Mouse (Mus musculus) 416B (cell line): ENCODE measurements around the gene Duoxa2.
"Not testable (repeated sequence)": the region's sequence is repeated elsewhere in the genome, so short reads cannot be mapped to it uniquely, and the experiment has no call there.

ENCODE experiments used
- DNase-seq: peaks from one replicate; pipeline ENCODE4 v3.0.0; 2011; ENCODE audit warnings: low read depth

The Duoxa2 gene

DNA sequence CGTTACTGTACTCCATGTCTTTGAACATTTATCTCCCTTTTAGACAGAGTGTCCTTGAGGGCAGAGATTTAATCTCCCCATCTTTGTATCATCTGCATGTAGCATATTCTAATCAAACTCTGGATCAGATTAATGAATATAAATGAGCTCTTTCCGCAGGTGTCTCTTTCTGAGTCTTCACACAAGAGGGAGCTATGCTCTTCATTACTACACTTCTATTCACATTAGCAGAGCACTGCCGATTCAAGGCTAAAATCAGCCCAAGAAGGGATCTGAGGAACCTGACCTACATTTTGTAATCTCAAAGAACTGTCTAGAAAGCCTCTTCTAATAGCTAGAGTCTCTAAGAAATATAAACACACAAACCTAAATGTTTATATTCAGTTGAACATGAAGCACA lies 10.9 kb downstream of the Duoxa2 start:
- peak; percentile 38 for DNase-seq

DNA sequence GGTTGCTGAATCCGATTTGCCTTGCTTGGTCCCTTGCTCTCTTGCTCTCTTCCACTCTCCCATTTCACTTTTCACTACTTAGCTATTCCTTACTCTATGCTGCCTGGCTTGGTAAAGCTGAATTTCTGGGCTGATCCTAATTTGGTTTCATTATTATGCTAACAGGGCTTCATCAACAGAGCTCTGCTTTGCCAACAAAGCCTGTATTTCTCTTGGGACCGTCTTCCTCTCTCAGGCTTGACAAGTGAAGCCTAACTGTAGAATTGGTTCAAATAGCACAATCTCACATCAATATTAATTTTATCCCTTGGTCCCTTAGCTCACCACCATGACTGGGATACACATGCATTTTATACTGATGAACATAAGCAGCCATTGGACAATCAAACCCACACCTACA lies 12.9 kb downstream of the Duoxa2 start:
- DNase-seq: no peak

DNA sequence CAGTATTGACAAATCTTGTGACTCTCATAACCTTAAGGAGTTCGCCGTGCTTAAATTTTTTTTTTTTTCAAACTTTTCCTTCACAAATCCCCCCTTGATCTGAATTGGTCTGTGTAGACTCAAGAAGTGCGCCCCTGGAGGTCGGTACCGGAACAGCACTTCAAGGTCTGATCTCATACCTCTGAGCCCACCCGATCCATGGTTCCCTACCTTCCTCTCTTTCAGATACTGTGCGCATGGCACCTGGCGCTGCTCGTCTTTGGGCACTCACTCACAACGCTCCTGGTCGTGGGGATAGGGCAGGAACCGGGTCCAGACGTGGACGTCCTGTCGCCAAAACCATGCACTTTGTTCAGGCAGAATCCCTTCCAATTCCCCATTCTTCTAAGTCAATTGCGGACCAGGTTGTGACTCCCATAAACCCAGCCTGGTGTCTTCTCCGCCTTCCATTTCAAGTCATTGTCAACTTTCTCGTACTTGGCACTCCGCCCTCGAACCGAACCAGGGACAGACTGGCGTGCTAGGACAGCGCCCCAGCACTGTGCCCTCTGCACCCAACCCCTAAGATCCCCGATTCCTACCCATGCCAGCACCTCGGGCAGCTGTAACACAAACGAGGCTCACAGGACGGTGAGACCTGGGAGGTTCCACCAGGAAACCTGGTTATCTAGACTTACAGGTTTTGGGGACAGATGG lies 14.2 kb downstream of the Duoxa2 start:
- DNase-seq: peak; percentile 52

GRCm38 (mm10) chr2:122313536-122313935 lies 14.8 kb downstream of the Duoxa2 start, which contains the start of gene Duoxa1:
Gene Duoxa1 (minus strand): TSS chr2:122313730.
- no peak for DNase-seq

DNA sequence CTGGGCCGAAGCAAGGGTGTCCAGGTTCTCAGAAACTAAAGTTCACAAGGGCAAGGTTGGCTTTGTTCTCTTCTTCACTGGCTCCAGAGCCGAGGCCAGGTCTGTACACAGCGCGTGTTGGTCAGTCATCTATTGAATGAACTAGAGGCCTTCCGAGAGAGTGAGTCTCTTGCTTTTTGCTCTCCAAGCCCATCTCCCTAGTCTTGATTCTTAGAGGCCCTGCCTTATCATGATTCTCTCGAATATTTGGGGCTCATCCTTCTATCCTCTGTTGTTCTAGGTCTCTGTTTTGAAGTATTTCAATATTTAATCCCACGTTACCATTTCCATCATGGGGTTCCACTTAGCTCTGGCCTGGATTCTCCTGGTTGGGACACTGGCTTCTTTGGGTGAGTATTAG lies 16.7 kb downstream of the Duoxa2 start, which contains the start of gene Duox1:
TSS of gene Duox1 (plus strand) at position 301 of the 400 bp plus-strand sequence.
- no peak for DNase-seq

DNA sequence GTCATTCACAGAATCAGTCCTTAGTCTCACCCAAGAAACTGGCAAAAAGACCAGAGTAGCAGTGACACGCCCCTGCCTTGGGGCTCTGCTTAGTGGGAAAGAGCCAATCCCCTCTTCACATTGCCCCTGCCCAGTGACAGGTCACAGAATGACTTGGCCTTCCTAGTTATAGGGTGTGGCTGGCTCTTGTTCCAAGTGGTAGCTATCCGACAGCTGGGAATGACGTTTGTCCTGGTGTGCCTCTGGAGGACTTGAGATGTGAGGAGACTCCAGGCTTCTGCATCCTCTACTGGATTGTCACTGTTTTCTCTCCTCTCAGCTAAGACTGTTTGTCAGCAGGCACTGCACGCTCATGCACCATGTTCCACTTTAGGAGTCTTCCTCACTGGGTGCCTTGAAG lies 18.7 kb downstream of the Duoxa2 start:
- no peak for DNase-seq

DNA sequence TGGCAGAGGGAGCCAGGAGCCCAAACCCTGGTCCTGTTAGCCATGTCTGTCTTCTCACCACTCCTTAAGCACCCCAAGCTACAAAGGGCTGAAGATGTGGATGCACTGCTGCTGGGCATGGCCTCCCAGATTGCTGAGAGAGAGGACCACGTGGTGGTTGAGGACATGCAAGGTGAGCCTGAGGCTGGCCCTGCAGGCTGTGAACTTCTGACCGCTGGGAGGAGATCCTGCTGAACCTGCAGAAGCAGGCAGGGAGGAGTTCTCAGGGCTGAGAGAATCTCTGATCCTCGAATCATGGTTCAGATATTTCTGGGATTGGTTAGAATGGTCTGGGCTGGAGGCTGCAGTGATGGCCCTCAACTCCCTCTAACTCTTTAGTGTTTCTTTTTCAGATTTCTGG lies 25.3 kb downstream of the Duoxa2 start:
- DNase-seq: no peak

DNA sequence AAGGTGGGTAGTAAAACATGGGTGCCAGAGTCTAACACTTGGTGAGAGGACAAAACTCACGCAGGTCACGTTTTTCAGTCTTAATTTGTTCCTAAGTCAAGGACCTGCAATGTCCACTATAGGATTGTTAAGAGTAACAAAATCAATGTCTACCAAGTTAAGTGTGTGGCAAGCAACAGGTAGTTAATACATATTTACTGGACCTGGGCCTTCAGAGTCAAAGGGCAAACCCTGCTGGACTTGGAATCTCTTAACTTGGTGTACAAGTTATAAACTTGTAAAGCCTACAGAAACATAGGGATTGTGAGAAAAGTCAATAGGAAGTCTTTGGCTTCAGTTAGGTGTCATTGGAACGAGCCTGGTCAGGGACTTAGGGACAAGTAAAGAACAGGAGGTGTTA lies 25.9 kb downstream of the Duoxa2 start:
- DNase-seq: no peak

GRCm38 (mm10) chr2:122325361-122325760 lies 26.7 kb downstream of the Duoxa2 start:
- DNase-seq: no peak

DNA sequence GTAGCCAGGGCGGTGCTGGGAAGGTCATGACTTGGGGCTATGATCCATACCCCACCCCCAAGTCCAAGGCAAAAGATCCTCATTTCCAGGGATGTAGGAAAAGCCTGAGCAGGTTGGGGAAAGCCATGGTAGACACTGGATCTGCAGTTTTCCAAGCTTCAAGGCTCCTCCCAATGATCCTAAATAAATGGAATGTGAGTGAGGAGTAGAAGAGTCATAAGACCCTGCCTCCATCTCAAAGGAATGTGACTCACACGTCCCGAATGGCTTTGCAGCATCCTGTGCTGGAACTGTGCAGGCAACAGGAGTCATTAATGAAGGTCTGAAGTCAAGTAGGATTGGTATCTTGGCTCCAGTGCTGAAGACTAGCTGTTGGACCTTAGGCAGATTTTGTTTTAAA lies 29.3 kb downstream of the Duoxa2 start:
- no peak for DNase-seq

GRCm38 (mm10) chr2:122330317-122330716 lies 31.6 kb downstream of the Duoxa2 start:
- not testable (repeated sequence) for DNase-seq

DNA sequence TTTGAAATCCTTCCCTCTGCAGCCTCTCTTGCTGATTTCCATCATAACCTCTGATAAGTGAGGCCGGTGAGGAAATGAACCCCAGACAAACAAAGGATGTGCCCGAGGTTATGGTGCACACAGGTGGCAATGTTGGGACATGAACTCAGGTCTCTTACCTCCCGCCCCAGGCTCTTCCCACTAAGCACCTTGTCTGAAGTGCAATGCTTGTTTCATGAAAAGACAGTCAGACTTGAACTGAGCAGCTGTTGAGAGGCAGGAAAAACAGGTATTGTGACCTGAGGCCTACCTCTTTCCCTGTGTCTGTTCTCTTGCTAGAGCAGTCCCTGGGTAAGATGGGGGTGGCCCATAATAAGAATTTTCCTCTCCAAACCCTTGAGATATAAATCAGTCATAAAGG lies 33.5 kb downstream of the Duoxa2 start:
- no peak for DNase-seq

DNA sequence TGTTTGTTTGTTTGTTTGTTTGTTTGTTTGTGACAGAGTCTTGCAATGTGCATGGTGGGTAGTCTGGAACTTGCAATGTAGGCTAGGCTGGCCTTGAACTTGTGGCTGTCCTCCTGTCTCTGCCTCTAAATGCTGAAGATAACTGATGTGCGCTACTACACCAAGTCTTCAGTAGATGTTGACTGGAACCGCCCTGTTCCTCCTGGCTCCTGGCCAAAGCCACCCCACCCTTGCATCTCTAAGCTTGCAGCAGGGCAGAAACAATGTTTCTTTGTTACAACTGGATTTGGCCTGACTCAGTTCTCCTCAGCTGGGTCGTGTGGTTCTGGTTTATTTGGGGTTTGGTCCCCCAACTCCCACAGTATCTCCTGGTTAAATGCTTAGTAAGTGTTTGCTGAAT lies 35.5 kb downstream of the Duoxa2 start:
- DNase-seq: peak; percentile 31

DNA sequence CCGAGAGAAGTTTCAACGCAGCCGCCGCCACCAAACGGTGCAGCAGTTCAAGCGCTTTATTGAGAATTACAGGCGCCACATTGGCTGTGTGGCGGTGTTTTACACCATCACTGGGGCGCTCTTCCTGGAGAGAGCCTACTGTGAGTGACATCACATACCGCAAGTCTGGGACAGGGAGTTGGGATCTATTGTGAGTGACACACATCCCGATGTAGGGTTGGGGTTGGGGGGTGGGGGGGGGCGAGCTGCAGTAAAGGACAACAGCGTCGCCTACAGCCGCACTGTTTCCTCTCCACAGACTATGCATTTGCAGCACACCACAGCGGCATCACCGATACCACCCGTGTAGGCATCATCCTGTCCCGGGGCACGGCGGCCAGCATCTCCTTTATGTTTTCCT lies 38.6 kb downstream of the Duoxa2 start:
- DNase-seq: no peak

DNA sequence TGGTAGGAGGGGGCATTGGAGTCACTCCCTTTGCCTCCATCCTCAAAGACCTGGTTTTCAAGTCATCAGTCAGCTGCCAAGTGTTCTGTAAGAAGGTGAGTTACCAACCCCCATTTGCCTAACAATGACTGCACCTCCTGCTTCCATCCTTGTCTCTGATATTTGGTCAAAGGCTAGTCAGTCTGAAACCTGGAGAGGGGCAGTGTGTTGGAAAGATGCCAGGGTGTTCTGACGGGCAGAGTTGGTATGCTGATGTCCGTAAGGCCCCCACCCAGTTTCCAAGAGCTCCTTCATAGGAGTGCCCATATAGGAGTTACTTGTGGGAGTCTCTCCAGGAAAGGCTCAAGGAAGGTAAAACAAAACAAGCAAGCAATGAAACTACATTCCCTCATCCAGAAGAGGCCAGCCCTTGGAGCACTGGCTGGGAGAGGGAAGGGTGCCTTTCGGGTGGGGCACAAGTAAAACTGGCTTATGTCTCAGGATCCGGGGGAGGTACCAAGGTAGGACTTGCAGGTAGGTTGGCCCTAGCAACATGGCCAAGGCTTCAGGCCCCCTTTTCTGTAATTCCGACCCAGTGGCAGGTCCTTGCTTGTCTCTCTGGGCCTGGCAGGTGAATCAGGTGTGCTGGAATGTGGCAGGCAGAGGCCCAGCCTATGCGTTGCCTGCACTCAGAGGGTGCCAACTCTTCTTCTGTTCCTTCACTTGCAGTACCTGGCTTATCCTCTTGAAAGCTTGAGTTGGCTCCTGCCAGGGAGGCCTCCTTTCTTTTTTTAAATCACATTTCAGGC lies 46.6 kb downstream of the Duoxa2 start:
- no peak for DNase-seq

- not testable (repeated sequence) for DNase-seq
These were observed 47.5 kb downstream of the Duoxa2 start for GRCm38 (mm10) chr2:122346164-122346563.

DNA sequence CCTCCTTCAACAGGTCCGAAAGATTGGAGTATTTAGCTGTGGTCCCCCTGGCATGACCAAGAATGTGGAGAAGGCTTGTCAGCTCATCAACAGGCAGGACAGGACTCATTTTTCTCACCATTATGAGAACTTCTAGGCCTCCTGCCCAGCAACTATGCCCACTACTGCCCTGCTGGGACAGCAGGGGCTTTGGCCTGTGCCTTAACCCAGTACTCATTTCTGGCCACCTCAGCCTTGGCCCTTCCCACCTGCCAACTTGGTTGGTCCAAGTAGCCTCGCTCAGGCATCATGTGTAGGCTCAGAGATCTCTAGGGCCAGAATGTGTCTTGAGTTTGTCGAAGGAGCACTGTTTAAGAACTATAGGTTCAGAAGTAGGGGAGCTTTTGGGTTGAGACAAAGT lies 48.6 kb downstream of the Duoxa2 start:
- DNase-seq: no peak

- DNase-seq: peak; percentile 76
These were observed 49.9 kb downstream of the Duoxa2 start for GRCm38 (mm10) chr2:122348531-122349131.

- DNase-seq: no peak
These were observed 50.6 kb downstream of the Duoxa2 start for GRCm38 (mm10) chr2:122349136-122349785.

- no peak for DNase-seq
These were observed 52.6 kb downstream of the Duoxa2 start for GRCm38 (mm10) chr2:122351156-122351930.

GRCm38 (mm10) chr2:122351931-122352329 lies 53.2 kb downstream of the Duoxa2 start:
- no peak for DNase-seq
